Mouse (Mus musculus) liver, embryonic 16.5 days (tissue): ENCODE measurements around the gene Cbl. TPM values are rescaled to one million over a fixed set of nuclear protein-coding genes. Genes with fewer than 3 reads are reported as not detected.

Experiments used
- ATAC-seq: fragments of 200-750 bp; cut with Nextera tagmentation; 2 replicates; pipeline ENCODE4 v1.8.0; 2017; ENCODE audit warnings: low read depth, mild to moderate bottlenecking, moderate number of reproducible peaks, moderate library complexity
- H3K27ac ChIP-seq: fragments of 300-500 bp; sonication (generic); 2 replicates; pipeline ENCODE4 v1.5.1; 2014; ENCODE audit warnings: mild to moderate bottlenecking, low read length
- H3K27me3 ChIP-seq: fragments of 300-500 bp; sonication (generic); 2 replicates; pipeline ENCODE4 v1.6.1; 2014; ENCODE audit warnings: low read depth, low read length, mixed read lengths; ENCODE audit not compliant: control insufficient read depth, insufficient read depth
- H3K36me3 ChIP-seq: fragments of 300-500 bp; sonication (generic); 2 replicates; pipeline ENCODE4 v1.6.1; 2014; ENCODE audit warnings: mild to moderate bottlenecking; ENCODE audit not compliant: control insufficient read depth, insufficient read depth
- H3K4me1 ChIP-seq: fragments of 300-500 bp; sonication (generic); 2 replicates; pipeline ENCODE4 v1.6.1; 2014; ENCODE audit warnings: low read depth, low read length, mixed read lengths; ENCODE audit not compliant: control insufficient read depth
- H3K4me2 ChIP-seq: fragments of 300-500 bp; sonication (generic); 2 replicates; pipeline ENCODE4 v1.6.1; 2014; ENCODE audit warnings: low read depth, low read length, mixed read lengths
- H3K4me3 ChIP-seq: fragments of 300-500 bp; sonication (generic); 2 replicates; pipeline ENCODE4 v1.5.1; 2014; ENCODE audit warnings: low read depth, mild to moderate bottlenecking, low read length
- H3K9ac ChIP-seq: fragments of 300-500 bp; sonication (generic); 2 replicates; pipeline ENCODE4 v1.6.1; 2014; ENCODE audit warnings: low read depth, low read length
- H3K9me3 ChIP-seq: fragments of 300-500 bp; sonication (generic); replicated peaks from 2 replicates; pipeline ENCODE4 v1.6.1; 2016; ENCODE audit warnings: low read length; ENCODE audit not compliant: control insufficient read depth
- whole genome bisulfite sequencing: fragments of 180-500 bp; shearing (Covaris S2); extraction: QIAGEN DNeasy Blood & Tissue Kit; methylation state at CpG from one replicate; pipeline ENCODE4 v1.1.7; 2014; ENCODE audit not compliant: insufficient replicate concordance; 5-methylcytosine and 5-hydroxymethylcytosine counted together
- polyA plus RNA-seq: library from polyadenylated mRNA; unstranded; fragments of >200 nt; fragmentation: Nextera tagmentation; extraction: Ambion mirVana; gene quantifications from 2 replicates; pipeline ENCODE4 v1.2.1, GENCODE M21; 2015

Cbl gene
- polyA plus RNA-seq, 1 experiment from 2014 or later, result 5.0 TPM

- H3K27ac ChIP-seq, result no peak overlapping the region
- WGBS, result 49% methylated on average over 6 of the region's 6 CpGs
- peaks cover 5% of the 10 kb centered on the region for H3K4me1 ChIP-seq
- no peaks in the 10 kb centered on the region for H3K36me3 ChIP-seq
- no peaks in the 10 kb centered on the region for H3K9me3 ChIP-seq
- no peak for ATAC-seq
- H3K9ac ChIP-seq, result no peak overlapping the region
- H3K4me3 ChIP-seq, result no peak overlapping the region
- H3K27me3 ChIP-seq, result no peaks in the 10 kb centered on the region
- H3K4me2 ChIP-seq, result no peak overlapping the region
Measured at GRCm38 (mm10) chr9:44247907-44248306, 14.1 kb upstream of the Cbl start.

- Histone ChIP-seq H3K4me3 (no peak overlapping the region), H3K9me3 (no peaks in the 10 kb centered on the region), H3K4me2 (no peak overlapping the region), H3K27ac (no peak overlapping the region), H3K9ac (no peak overlapping the region), H3K4me1 (peaks cover 2% of the 10 kb centered on the region; the same call in 1 of the 2 replicates), H3K36me3 (no peaks in the 10 kb centered on the region), H3K27me3 (no peaks in the 10 kb centered on the region)
- WGBS, result 49% methylated on average over 2 of the region's 2 CpGs
- ATAC-seq, result no peak
Measured at GRCm38 (mm10) chr9:44243621-44244020, 9.8 kb upstream of the Cbl start.

- no peak overlapping the region for H3K9ac ChIP-seq
- no peaks in the 10 kb centered on the region for H3K36me3 ChIP-seq
- H3K4me1 ChIP-seq, result no peaks in the 10 kb centered on the region
- no peak for ATAC-seq
- no peak overlapping the region for H3K27ac ChIP-seq
- no peaks in the 10 kb centered on the region for H3K27me3 ChIP-seq
- H3K9me3 ChIP-seq, result no peaks in the 10 kb centered on the region
- H3K4me2 ChIP-seq, result no peak overlapping the region
- H3K4me3 ChIP-seq, result no peak overlapping the region
- WGBS, result 47% methylated on average over 9 of the region's 9 CpGs
Measured at GRCm38 (mm10) chr9:44241418-44241817, 7.6 kb upstream of the Cbl start.

- no peak for ATAC-seq
- WGBS, result 65% methylated on average over 5 of the region's 5 CpGs
- Histone ChIP-seq H3K9ac (no peak overlapping the region), H3K9me3 (no peaks in the 10 kb centered on the region), H3K36me3 (no peaks in the 10 kb centered on the region), H3K27me3 (no peaks in the 10 kb centered on the region), H3K4me3 (no peak overlapping the region), H3K27ac (no peak overlapping the region), H3K4me2 (no peak overlapping the region), H3K4me1 (no peaks in the 10 kb centered on the region)
Measured at GRCm38 (mm10) chr9:44240911-44241310, 7.1 kb upstream of the Cbl start.

GRCm38 (mm10) chr9:44240399-44240798, 6.5 kb upstream of the Cbl start, which contains the start of gene Ccdc153:
Gene Ccdc153, plus strand, starts transcription at chr9:44240676.
- H3K9ac ChIP-seq, result no peak within 1 kb of the TSS
- 53% methylated on average over 2 of the region's 2 CpGs for WGBS
- H3K9me3 ChIP-seq, result no peaks in the 10 kb centered on the region
- H3K27ac ChIP-seq, result no peak within 1 kb of the TSS
- H3K4me3 ChIP-seq, result no peak within 1 kb of the TSS
- H3K36me3 ChIP-seq, result no peaks in the 10 kb centered on the region
- H3K27me3 ChIP-seq, result no peaks in the 10 kb centered on the region
- ATAC-seq, result no peak
- H3K4me2 ChIP-seq, result no peak within 1 kb of the TSS
- no peaks in the 10 kb centered on the region for H3K4me1 ChIP-seq

GRCm38 (mm10) chr9:44239447-44239846, 5.6 kb upstream of the Cbl start:
- WGBS, result 8% methylated on average over 5 of the region's 5 CpGs
- Histone ChIP-seq H3K27me3 (no peaks in the 10 kb centered on the region), H3K9me3 (no peaks in the 10 kb centered on the region), H3K36me3 (no peaks in the 10 kb centered on the region), H3K4me3 (no peak overlapping the region), H3K4me1 (peaks cover 6% of the 10 kb centered on the region), H3K27ac (no peak overlapping the region), H3K9ac (no peak overlapping the region), H3K4me2 (no peak overlapping the region)
- no peak for ATAC-seq

- Histone ChIP-seq H3K9ac (no peak overlapping the region), H3K9me3 (no peaks in the 10 kb centered on the region), H3K4me2 (no peak overlapping the region), H3K4me1 (peaks cover 9% of the 10 kb centered on the region), H3K27me3 (no peaks in the 10 kb centered on the region), H3K27ac (no peak overlapping the region), H3K4me3 (no peak overlapping the region), H3K36me3 (no peaks in the 10 kb centered on the region)
- WGBS, result 64% methylated on average over 17 of the region's 17 CpGs
- no peak for ATAC-seq
Measured at GRCm38 (mm10) chr9:44238501-44239190, 4.8 kb upstream of the Cbl start.

GRCm38 (mm10) chr9:44237128-44237527, 3.3 kb upstream of the Cbl start:
- H3K27me3 ChIP-seq, result no peaks in the 10 kb centered on the region
- ATAC-seq, result no peak
- H3K4me3 ChIP-seq, result no peak overlapping the region
- H3K9ac ChIP-seq, result no peak overlapping the region
- no peak overlapping the region for H3K27ac ChIP-seq
- no peak overlapping the region for H3K4me2 ChIP-seq
- WGBS, result 54% methylated on average over 4 of the region's 4 CpGs
- no peaks in the 10 kb centered on the region for H3K36me3 ChIP-seq
- peaks cover 17% of the 10 kb centered on the region for H3K4me1 ChIP-seq
- H3K9me3 ChIP-seq, result no peaks in the 10 kb centered on the region

GRCm38 (mm10) chr9:44236601-44237000, 2.8 kb upstream of the Cbl start:
- Histone ChIP-seq H3K27ac (no peak overlapping the region), H3K9ac (no peak overlapping the region), H3K27me3 (no peaks in the 10 kb centered on the region), H3K36me3 (no peaks in the 10 kb centered on the region), H3K4me1 (peaks cover 23% of the 10 kb centered on the region), H3K4me2 (no peak overlapping the region), H3K4me3 (no peak overlapping the region), H3K9me3 (no peaks in the 10 kb centered on the region)
- ATAC-seq, result no peak
- WGBS, result 49% methylated on average over 4 of the region's 4 CpGs
